Mouse (Mus musculus) midbrain, embryonic 11.5 days (tissue): ENCODE measurements at regions not wholly inside any gene's neighbourhood (a gene's known extent, or its start where the extent isn't known, plus 50 kb on each side); places are given as distances from the start of the nearest gene placed in this dataset.

Source experiments
- ATAC-seq: fragments of 200-750 bp; cut with Nextera tagmentation; 2 replicates; pipeline ENCODE4 v1.8.0; 2017; ENCODE audit warnings: moderate TSS enrichment, moderate library complexity; ENCODE audit not compliant: low FRiP score
- DNase-seq: peaks from one replicate; pipeline ENCODE4 v3.0.0; 2015; ENCODE audit warnings: low spot score; ENCODE audit errors: missing footprints
- H3K27ac ChIP-seq: fragments of 300-500 bp; sonication (generic); 2 replicates; pipeline ENCODE4 v1.5.1; 2014; ENCODE audit warnings: low read depth, low read length
- H3K27me3 ChIP-seq: fragments of 300-500 bp; sonication (generic); 2 replicates; pipeline ENCODE4 v1.6.1; 2014; ENCODE audit warnings: mild to moderate bottlenecking, low read length, moderate library complexity, mixed read lengths; ENCODE audit not compliant: control insufficient read depth, insufficient read depth
- H3K36me3 ChIP-seq: fragments of 300-500 bp; sonication (generic); 2 replicates; pipeline ENCODE4 v1.6.1; 2014; ENCODE audit warnings: mild to moderate bottlenecking, low read length, moderate library complexity, mixed read lengths; ENCODE audit not compliant: control insufficient read depth, insufficient read depth
- H3K4me1 ChIP-seq: fragments of 300-500 bp; sonication (generic); 2 replicates; pipeline ENCODE4 v1.6.1; 2014; ENCODE audit warnings: low read length; ENCODE audit not compliant: control insufficient read depth, insufficient read depth
- H3K4me2 ChIP-seq: fragments of 300-500 bp; sonication (generic); 2 replicates; pipeline ENCODE4 v1.6.1; 2014; ENCODE audit warnings: mild to moderate bottlenecking, moderate library complexity
- H3K4me3 ChIP-seq: fragments of 300-500 bp; sonication (generic); 2 replicates; pipeline ENCODE4 v1.5.1; 2014; ENCODE audit warnings: low read depth, low read length
- H3K9ac ChIP-seq: fragments of 300-500 bp; sonication (generic); 2 replicates; pipeline ENCODE4 v1.6.1; 2014; ENCODE audit warnings: low read length
- H3K9me3 ChIP-seq: fragments of 300-500 bp; sonication (generic); 2 replicates; pipeline ENCODE4 v1.6.1; 2016; ENCODE audit warnings: low read length; ENCODE audit not compliant: control insufficient read depth
- WGBS: fragments of 180-500 bp; shearing (Covaris S2); extraction: QIAGEN DNeasy Blood & Tissue Kit; methylation state at CpG from one replicate; pipeline ENCODE4 v1.1.7; 2014; 5-methylcytosine and 5-hydroxymethylcytosine counted together

DNA sequence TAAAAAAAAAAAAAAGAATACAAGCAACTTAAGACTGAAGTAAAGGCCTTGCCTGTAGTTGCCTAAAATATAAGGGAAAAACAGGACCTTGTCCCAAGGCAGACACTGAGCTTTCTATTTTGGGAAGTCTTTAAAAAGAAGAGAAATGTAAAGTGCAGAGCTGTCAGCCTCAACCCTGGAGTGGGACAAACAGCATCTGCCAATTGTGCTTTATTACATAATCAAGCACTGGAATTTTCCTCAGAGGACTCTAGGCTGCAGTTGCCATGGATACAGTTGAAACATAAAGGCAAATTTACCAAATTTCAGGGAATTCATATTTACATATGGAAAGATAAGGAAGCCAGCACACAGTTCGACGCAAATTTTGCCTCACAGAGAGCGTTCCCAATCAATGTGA, 406.7 kb downstream of the Gm597 start:
- Histone ChIP-seq H3K27ac (no peak overlapping the region), H3K36me3 (no peaks in the 10 kb centered on the region), H3K4me2 (no peak overlapping the region), H3K27me3 (no peaks in the 10 kb centered on the region), H3K9me3 (no peaks in the 10 kb centered on the region), H3K9ac (no peak overlapping the region), H3K4me1 (no peaks in the 10 kb centered on the region), H3K4me3 (no peak overlapping the region)
- DNase-seq (no peak), ATAC-seq (no peak)
- WGBS, result 93% methylated on average over 3 of the region's 3 CpGs

DNA sequence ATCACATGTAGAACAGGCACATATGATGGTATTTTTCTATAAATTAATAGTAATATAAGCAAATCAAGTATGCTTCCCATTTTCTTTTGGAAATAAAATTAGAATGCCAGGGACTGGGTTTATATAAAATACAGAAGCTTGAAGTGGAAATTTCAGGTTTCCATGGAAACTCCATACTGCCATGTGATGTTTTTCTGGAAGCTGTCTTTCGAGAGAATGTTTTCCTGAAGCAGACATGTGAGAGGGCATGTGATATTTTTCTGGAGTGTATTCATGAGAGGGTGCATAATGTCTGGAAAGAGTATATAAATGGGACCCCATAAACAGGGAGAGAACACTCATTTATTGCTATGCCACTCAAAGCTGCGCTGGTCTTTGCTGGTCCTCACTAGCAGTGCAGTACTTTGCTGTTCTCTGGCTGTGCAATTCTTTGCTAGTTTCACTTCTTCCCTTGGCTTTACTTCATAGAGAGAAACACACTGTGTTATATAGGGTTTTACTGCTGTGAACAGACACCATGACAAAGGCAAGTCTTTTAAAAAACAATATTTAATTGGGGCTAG, 430.6 kb downstream of the Gm597 start:
- Histone ChIP-seq H3K4me1 (no peaks in the 10 kb centered on the region), H3K9me3 (no peaks in the 10 kb centered on the region), H3K4me3 (no peak overlapping the region), H3K36me3 (no peaks in the 10 kb centered on the region), H3K4me2 (no peak overlapping the region), H3K9ac (no peak overlapping the region), H3K27ac (no peak overlapping the region), H3K27me3 (no peaks in the 10 kb centered on the region)
- WGBS, result 81% methylated on average over 2 of the region's 2 CpGs
- ATAC-seq (no peak), DNase-seq (no peak)

DNA sequence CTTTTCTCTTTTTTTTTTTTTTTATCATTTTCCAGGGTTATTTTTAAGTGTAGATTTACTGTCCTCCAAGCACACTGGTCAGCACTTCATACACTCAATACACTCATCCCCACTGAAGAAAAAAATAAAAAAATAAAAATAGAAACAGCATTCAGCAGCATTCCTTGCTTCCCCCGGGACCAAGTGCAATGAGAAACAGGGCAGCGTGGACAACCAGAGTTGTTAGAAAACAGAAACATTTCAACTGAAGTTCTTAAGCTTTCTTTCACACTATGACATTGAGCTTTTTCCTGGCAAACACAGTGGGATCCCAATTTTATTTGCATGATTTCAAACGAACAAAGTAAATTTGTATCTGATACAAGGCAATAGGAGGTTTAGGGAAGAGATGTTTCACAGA, 431.5 kb downstream of the Gm597 start:
- Histone ChIP-seq H3K9me3 (no peaks in the 10 kb centered on the region), H3K27ac (no peak overlapping the region), H3K9ac (no peak overlapping the region), H3K4me3 (no peak overlapping the region), H3K27me3 (no peaks in the 10 kb centered on the region), H3K4me1 (no peaks in the 10 kb centered on the region), H3K4me2 (no peak overlapping the region), H3K36me3 (no peaks in the 10 kb centered on the region)
- DNase-seq (no peak), ATAC-seq (no peak)
- 74% methylated on average over 3 of the region's 3 CpGs for WGBS

DNA sequence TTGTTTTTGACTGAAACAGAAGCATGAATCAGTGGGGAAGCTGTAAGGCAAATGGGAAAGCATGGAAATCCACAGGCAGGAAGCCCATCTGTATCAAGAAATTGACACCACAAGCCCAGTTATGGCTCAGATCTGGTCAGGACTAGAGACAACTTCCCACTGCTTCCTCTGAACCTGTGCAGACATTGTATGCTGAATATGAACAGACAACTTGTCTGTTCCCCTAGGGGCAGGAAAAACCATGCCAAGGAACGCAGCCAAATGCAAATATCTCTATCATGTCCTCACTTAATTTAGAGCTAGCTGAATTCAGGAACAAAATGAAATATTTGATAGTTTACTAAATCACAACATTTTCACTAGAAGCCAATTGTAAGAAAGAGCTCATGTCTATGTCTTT, 440.0 kb downstream of the Gm597 start:
- Histone ChIP-seq H3K4me1 (no peaks in the 10 kb centered on the region), H3K27ac (no peak overlapping the region), H3K4me2 (no peak overlapping the region), H3K27me3 (no peaks in the 10 kb centered on the region), H3K9ac (no peak overlapping the region), H3K36me3 (no peaks in the 10 kb centered on the region), H3K9me3 (no peaks in the 10 kb centered on the region), H3K4me3 (no peak overlapping the region)
- WGBS, result 82% methylated on average over 1 of the region's 1 CpGs
- DNase-seq (no peak), ATAC-seq (no peak)

DNA sequence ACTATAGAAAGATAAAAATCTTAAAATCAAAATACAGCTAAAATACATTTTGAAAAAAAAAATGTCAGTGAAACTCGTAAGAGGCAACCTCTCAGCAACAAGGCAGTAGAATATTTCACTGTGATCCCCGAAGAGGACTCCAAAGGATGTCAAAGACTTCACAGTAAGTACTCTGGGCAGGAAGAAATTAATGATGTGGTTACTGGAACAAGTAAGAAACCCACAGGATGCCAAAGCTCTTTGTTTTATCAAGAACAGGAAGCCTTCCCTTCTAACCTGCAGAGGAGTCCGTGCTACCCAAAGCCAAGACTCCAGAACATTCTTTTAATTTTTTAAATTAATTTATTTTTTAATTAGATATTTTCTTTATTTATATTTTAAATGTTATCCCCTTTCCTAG, 445.7 kb downstream of the Gm597 start:
- no peak overlapping the region for H3K4me3 ChIP-seq
- peak; percentile 84 for DNase-seq
- H3K36me3 ChIP-seq, result no peaks in the 10 kb centered on the region
- no peak overlapping the region for H3K9ac ChIP-seq
- ATAC-seq, result no peak
- H3K27ac ChIP-seq, result no peak overlapping the region
- no peaks in the 10 kb centered on the region for H3K9me3 ChIP-seq
- no peaks in the 10 kb centered on the region for H3K27me3 ChIP-seq
- H3K4me2 ChIP-seq, result no peak overlapping the region
- WGBS, result 85% methylated on average over 3 of the region's 3 CpGs
- H3K4me1 ChIP-seq, result no peaks in the 10 kb centered on the region

DNA sequence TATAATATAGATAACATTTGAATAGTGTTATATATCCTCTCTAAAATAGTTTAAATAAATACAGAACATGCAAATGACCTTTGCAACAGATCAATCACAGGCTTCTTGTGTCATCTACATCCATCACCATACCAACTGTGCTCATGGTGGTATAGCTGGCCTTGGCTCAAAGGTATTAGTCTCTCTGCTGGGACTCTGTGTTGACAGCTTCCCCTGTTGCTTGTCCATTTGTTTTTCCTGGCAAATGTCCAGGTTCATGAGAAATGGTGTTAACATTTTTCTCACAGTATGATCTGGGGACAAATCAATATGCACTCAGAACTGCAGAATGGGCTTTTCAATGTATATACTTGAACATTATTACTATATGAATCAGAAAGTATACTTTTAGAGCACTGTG, 448.0 kb downstream of the Gm597 start:
- no peak overlapping the region for H3K27ac ChIP-seq
- DNase-seq (no peak), ATAC-seq (no peak)

DNA sequence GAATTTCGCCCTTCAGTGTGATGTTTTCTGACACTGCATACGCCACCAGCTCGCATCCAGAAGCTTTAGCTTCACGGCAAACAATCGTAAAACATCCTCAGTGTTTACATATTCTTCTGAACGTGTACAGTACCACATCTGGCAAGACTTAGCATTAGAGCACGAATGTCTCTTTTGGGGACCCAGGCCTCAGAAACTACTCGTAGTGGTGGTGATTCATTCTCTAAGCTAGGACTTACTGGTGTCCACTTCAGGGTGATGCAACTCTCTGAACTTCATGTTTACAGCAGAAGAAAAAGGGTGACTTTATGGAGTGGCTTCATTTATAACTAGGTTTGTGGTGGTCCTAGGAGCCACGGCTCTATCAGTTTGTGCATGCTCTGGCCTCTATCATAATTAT, 451.1 kb downstream of the Gm597 start:
- Histone ChIP-seq H3K4me3 (no peak overlapping the region), H3K27ac (no peak overlapping the region), H3K4me1 (no peaks in the 10 kb centered on the region), H3K9me3 (no peaks in the 10 kb centered on the region), H3K36me3 (no peaks in the 10 kb centered on the region), H3K9ac (no peak overlapping the region), H3K4me2 (no peak overlapping the region), H3K27me3 (no peaks in the 10 kb centered on the region)
- WGBS, result 88% methylated on average over 9 of the region's 9 CpGs
- no peak for ATAC-seq
- no peak for DNase-seq

More for the DNA sequence above, 448.0 kb downstream of the Gm597 start:
- Histone ChIP-seq H3K9ac (no peak overlapping the region), H3K4me3 (no peak overlapping the region), H3K36me3 (no peaks in the 10 kb centered on the region), H3K27me3 (no peaks in the 10 kb centered on the region), H3K9me3 (no peaks in the 10 kb centered on the region), H3K4me2 (no peak overlapping the region), H3K4me1 (no peaks in the 10 kb centered on the region)

DNA sequence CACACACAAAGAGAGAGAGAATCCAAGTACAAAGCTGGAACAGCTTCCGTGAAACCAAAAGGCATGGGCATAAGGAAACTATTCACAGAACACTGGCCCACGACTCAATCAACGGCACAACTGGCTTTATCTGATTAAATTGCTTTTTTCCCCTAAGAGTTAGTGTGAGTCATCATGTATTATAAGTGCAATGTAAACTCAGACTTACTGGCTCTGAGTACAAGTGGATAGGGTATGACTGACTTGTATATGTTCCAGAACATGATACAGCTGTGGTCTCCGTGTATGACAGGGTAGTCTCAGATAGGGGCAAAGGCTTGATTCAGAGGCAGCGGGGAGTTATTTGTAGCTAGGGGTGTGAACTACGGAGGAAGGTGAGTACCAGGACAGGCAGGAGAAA, 451.5 kb downstream of the Gm597 start:
- Histone ChIP-seq H3K4me2 (no peak overlapping the region), H3K4me3 (no peak overlapping the region), H3K9me3 (no peaks in the 10 kb centered on the region), H3K4me1 (no peaks in the 10 kb centered on the region), H3K27ac (no peak overlapping the region), H3K27me3 (no peaks in the 10 kb centered on the region), H3K36me3 (no peaks in the 10 kb centered on the region), H3K9ac (no peak overlapping the region)
- WGBS, result 82% methylated on average over 6 of the region's 6 CpGs
- DNase-seq (no peak), ATAC-seq (no peak)

DNA sequence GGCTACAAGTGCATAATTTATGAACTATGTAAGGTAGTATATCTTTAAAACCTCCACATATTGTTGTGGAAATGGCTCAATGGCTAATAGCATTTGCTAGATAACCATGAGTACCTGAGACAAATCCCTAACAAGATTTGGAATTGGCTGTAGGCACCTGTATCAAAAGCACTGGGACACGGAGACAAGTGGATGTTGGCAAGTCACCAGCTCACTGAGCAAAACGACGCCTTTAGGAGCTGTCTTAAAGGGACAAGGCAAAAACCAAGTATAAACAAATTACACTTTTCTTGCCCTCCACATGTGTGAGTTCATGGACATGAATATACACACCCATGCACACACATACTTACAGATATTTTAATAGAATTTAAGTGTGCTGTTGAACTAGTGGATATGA, 455.9 kb downstream of the Gm597 start:
- ATAC-seq (no peak), DNase-seq (no peak)
- H3K9ac ChIP-seq, result no peak overlapping the region
- no peak overlapping the region for H3K27ac ChIP-seq
- no peaks in the 10 kb centered on the region for H3K4me1 ChIP-seq
- no peak overlapping the region for H3K4me2 ChIP-seq
- H3K36me3 ChIP-seq, result no peaks in the 10 kb centered on the region
- 80% methylated on average over 3 of the region's 3 CpGs for WGBS
- no peak overlapping the region for H3K4me3 ChIP-seq
- no peaks in the 10 kb centered on the region for H3K27me3 ChIP-seq
- no peaks in the 10 kb centered on the region for H3K9me3 ChIP-seq
